Mouse (Mus musculus) cortical plate, adult 2 months (tissue): ENCODE measurements around the gene Clcnka. TPM values are rescaled to one million over a fixed set of nuclear protein-coding genes. Genes with fewer than 3 reads are reported as not detected.

ENCODE experiments used
- H3K27ac ChIP-seq: fragments of 200-500 bp; 2 replicates; pipeline ENCODE4 v1.5.1; 2012; ENCODE audit warnings: low read length, control low read depth, inconsistent platforms; ENCODE audit not compliant: insufficient read depth
- H3K4me1 ChIP-seq: fragments of 200-500 bp; 2 replicates; pipeline ENCODE4 v1.6.1; 2011; ENCODE audit warnings: low read length; ENCODE audit not compliant: control insufficient read depth, insufficient read depth
- H3K4me3 ChIP-seq: fragments of 200-500 bp; 2 replicates; pipeline ENCODE4 v1.5.1; 2011; ENCODE audit warnings: mild to moderate bottlenecking, low read length, control low read depth; ENCODE audit not compliant: insufficient read depth
- CTCF ChIP-seq: fragments of 200-500 bp; IDR thresholded peaks from 2 replicates; pipeline ENCODE4 v1.5.1; 2011; ENCODE audit warnings: mild to moderate bottlenecking, control low read depth, low read length; ENCODE audit not compliant: insufficient read depth; ENCODE audit errors: extremely low read depth
- POLR2A ChIP-seq: fragments of 200-500 bp; IDR thresholded peaks from 2 replicates; pipeline ENCODE4 v1.6.1; 2011; ENCODE audit warnings: mild to moderate bottlenecking, low read length, control low read depth; ENCODE audit not compliant: insufficient read depth; ENCODE audit errors: extremely low read depth
- polyA plus RNA-seq: library from polyadenylated mRNA; depleted of rRNA; stranded (reverse); fragments of >200 nt; gene quantifications from 2 replicates; pipeline ENCODE4 v1.2.3, GENCODE M21; 2012; rRNA removed

Clcnka gene
- polyA plus RNA-seq, 1 experiment: not detected

GRCm38 (mm10) chr4:141345219-141345618 lies 53.3 kb downstream of the Clcnka start:
- TF ChIP-seq POLR2A (no peak), CTCF (no peak)
- H3K4me1 ChIP-seq: no peaks in the 10 kb centered on the region
- H3K27ac ChIP-seq: no peak overlapping the region
- no peak overlapping the region for H3K4me3 ChIP-seq

GRCm38 (mm10) chr4:141343515-141343914 lies 55.0 kb downstream of the Clcnka start:
- H3K27ac ChIP-seq: no peak overlapping the region
- H3K4me1 ChIP-seq: no peaks in the 10 kb centered on the region
- TF ChIP-seq POLR2A (no peak), CTCF (no peak)
- H3K4me3 ChIP-seq: no peak overlapping the region

DNA sequence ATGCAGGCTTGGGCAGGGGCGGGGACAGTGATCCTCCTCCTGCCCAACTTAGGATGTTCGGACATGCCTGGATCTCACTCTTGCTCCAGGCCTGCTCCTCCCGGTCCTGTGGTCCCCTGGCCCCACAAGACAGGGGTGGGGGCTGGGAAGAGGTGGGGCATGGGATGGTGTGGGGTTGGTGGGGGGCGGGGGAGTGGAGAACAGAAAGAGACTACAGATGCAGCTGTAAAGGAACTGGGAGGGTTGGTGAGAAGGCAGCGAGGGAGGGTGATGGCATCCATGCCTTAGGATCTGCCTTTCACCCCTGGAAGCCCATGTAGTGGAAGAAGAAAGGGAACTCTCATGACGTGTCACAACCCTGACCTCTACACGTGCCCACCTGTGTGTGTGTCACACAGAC lies 57.0 kb downstream of the Clcnka start:
- H3K4me3 ChIP-seq: no peak overlapping the region
- no peak overlapping the region for H3K27ac ChIP-seq
- H3K4me1 ChIP-seq: no peaks in the 10 kb centered on the region
- TF ChIP-seq CTCF (no peak), POLR2A (no peak)

DNA sequence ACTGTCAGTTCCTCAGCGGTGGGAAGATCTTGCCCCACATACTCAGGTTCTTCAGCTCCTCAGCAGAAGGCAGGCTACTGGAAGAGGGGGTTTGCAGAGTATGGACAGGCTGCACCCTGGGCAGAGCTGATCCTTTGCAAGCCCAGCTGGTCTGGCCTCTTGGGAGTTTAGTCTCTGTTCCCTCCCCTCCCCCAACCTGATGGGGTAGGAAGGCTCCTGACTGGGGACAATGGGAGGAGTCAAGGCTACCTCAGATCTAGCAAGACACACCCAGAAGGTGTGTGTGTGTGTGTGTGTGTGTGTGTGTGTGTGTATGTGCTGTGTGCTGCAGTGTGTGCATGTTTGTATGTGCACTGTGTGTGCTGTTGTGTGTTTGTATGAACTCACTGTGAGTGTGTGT lies 59.7 kb downstream of the Clcnka start:
- Histone ChIP-seq H3K27ac (no peak overlapping the region), H3K4me1 (no peaks in the 10 kb centered on the region), H3K4me3 (no peak overlapping the region)
- TF ChIP-seq POLR2A (no peak), CTCF (no peak)

DNA sequence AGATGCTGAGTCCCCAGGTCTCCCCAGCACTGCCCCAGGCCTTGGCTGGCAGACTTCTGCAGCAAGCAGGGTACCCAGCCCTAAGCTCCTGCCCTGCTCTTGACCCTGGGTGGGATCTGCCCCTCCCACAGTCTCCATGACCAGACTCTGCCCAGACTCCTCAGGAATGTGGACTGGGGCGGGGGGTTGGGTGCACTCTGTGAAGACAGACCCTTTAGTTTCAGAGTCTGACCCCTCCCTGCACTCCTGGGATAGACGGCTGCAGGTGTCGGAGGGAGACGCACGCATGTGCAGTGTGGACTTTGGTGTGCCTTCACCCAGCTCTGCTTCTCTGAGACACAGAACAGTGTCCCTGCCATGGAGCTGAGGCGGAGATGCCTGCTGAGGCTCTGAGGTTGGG lies 60.5 kb downstream of the Clcnka start:
- Histone ChIP-seq H3K4me1 (no peaks in the 10 kb centered on the region), H3K27ac (no peak overlapping the region), H3K4me3 (no peak overlapping the region)
- TF ChIP-seq POLR2A (no peak), CTCF (no peak)

GRCm38 (mm10) chr4:141336196-141336595 lies 62.3 kb downstream of the Clcnka start:
- Histone ChIP-seq H3K4me1 (no peaks in the 10 kb centered on the region), H3K27ac (no peak overlapping the region), H3K4me3 (no peak overlapping the region)
- TF ChIP-seq CTCF: no peak
- no peak for TF ChIP-seq POLR2A

DNA sequence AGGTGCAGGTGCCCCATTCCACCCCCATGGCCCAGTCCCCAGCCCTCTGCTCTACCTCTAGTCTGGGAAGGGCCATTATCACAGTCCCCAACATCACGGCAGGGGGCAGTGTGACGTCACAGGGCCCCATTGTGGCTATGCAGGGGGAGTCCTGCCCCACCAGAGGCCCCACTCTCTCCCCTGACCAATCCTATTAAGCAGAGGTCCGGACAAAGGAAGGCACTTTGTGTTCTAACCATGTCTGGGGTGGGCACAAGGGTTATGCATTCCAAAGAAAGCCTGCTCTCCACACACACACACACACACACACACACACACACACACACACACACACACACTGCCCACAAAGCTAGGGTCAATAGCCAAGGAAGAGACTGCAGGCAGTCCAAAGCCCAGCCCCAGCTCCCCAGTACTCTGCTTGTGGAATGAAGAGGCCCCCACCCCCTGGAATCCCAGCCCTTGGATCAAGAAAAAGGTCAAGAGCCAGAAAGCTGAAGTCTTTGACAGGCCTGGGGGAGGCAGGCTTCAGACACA lies 63.2 kb downstream of the Clcnka start:
- H3K4me1 ChIP-seq: no peaks in the 10 kb centered on the region
- H3K27ac ChIP-seq: no peak overlapping the region
- no peak for TF ChIP-seq POLR2A
- TF ChIP-seq CTCF: no peak
- no peak overlapping the region for H3K4me3 ChIP-seq

GRCm38 (mm10) chr4:141334695-141335094 lies 63.8 kb downstream of the Clcnka start:
- Histone ChIP-seq H3K4me3 (no peak overlapping the region), H3K4me1 (no peaks in the 10 kb centered on the region), H3K27ac (no peak overlapping the region)
- no peak for TF ChIP-seq POLR2A
- TF ChIP-seq CTCF: no peak

Other genes starting within 250 kb of the Clcnka start
- 3.0 and 3.3 TPM in 2 replicates for gene Rsg1, start 184.8 kb downstream of the Clcnka start, polyA plus RNA-seq
- 11.8 and 13.2 TPM in 2 replicates for gene Arhgef19, start 159.2 kb downstream of the Clcnka start, polyA plus RNA-seq
- 1.2 and 1.3 TPM in 2 replicates for gene Epha2, start 97.5 kb downstream of the Clcnka start, polyA plus RNA-seq
- 3.2 and 3.3 TPM in 2 replicates for gene Fam131c, start 30.5 kb downstream of the Clcnka start, polyA plus RNA-seq
- 0.32 TPM in 1 of 2 replicates, not detected in the other for gene Clcnkb, start 17.3 kb upstream of the Clcnka start, polyA plus RNA-seq
- 0.21 and 0.23 TPM in 2 replicates for gene Hspb7, start 22.1 kb upstream of the Clcnka start, polyA plus RNA-seq
- gene Srarp, start 37.4 kb upstream of the Clcnka start, polyA plus RNA-seq: 13.3 and 14.2 TPM in 2 replicates
- 45.1 and 47.2 TPM in 2 replicates for gene Zbtb17, start 45.9 kb upstream of the Clcnka start, polyA plus RNA-seq
- 12.4 and 13.0 TPM in 2 replicates for gene Spen, start 139.9 kb upstream of the Clcnka start, polyA plus RNA-seq
- gene Fblim1, start 207.4 kb upstream of the Clcnka start, polyA plus RNA-seq: 1.0 and 1.3 TPM in 2 replicates
- 0.40 and 0.68 TPM in 2 replicates for gene Tmem82, start 219.9 kb upstream of the Clcnka start, polyA plus RNA-seq
- 6.5 and 6.7 TPM in 2 replicates for gene Slc25a34, start 225.1 kb upstream of the Clcnka start, polyA plus RNA-seq